Mouse (Mus musculus): ENCODE data around the gene Srrm4. TPM values are rescaled to one million over a fixed set of nuclear protein-coding genes. Genes with fewer than 3 reads are reported as not detected.

Gene Srrm4
- polyA plus RNA-seq, 1 experiment, result 0.06 TPM

DNA sequence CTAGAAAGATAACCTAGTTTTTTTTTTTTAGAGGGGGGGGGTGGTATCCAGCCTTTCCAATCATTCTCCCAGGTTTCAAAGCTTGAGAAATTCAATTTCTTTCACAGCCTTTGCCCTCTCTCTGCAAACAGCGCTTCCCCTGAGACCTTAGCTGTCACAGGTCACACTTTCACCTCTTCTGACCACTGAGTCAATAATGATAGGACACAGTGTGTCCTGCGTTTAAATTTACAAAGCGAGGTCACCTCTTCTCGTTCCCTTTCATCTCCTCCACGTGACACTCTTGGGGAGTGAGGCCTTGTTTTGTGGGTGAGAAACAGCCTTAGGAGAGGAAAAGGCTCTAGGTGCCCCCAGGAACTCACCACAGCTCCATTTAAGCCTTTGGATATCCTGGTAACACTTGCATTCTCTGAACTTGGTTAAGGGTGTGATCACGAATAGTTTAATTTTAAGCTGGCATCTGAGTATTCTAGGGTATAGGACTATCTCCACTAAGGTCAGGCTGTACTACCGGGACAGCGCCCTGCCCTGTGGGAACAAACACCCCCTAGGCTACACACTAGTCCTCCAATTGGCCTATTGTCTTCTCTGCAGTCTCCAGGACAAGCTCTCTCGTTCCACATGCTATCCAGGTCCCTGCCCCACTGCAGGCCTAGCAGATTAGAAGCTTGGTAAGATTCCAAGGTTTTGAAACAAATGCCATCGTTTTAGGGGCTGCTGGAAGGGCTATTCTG lies 145.8 kb downstream of the Srrm4 start:
- H3K36me3 ChIP-seq (ENCODE audit: control insufficient read depth, insufficient read depth, low read length), result no peaks in the 10 kb centered on the region
- 46% methylated on average over 10 of the region's 10 CpGs for WGBS

GRCm38 (mm10) chr5:116444517-116444916 lies 147.1 kb downstream of the Srrm4 start:
- Histone ChIP-seq H3K36me3 (ENCODE audit: control insufficient read depth, insufficient read depth, low read length) (no peaks in the 10 kb centered on the region), H3K4me3 (ENCODE audit: low read depth, low read length) (no peak overlapping the region), H3K4me1 (ENCODE audit: control insufficient read depth, insufficient read depth, insufficient read length, low read length) (no peaks in the 10 kb centered on the region), H3K27ac (ENCODE audit: insufficient read depth, low read depth, low read length) (no peak overlapping the region), H3K27me3 (ENCODE audit: control insufficient read depth, insufficient read depth, low read length) (no peaks in the 10 kb centered on the region)
- 52% methylated on average over 27 of the region's 27 CpGs for WGBS
- no peak for TF ChIP-seq CTCF (IDR thresholded peaks at IDR 0.05; ENCODE audit: extremely low read depth, insufficient read length, insufficient replicate concordance, low read depth, low read length)
- no peak for TF ChIP-seq POLR2A (IDR thresholded peaks at IDR 0.05; ENCODE audit: low read depth, low read length)

More for the DNA sequence above, 145.8 kb downstream of the Srrm4 start:
- H3K27me3 ChIP-seq (ENCODE audit: control insufficient read depth, insufficient read depth, low read length), result no peaks in the 10 kb centered on the region
- no peak for TF ChIP-seq CTCF (IDR thresholded peaks at IDR 0.05; ENCODE audit: extremely low read depth, insufficient read length, insufficient replicate concordance, low read depth, low read length)
- TF ChIP-seq POLR2A (IDR thresholded peaks at IDR 0.05; ENCODE audit: low read depth, low read length), result no peak
- H3K4me3 ChIP-seq (ENCODE audit: low read depth, low read length), result no peak overlapping the region
- no peaks in the 10 kb centered on the region for H3K4me1 ChIP-seq (ENCODE audit: control insufficient read depth, insufficient read depth, insufficient read length, low read length)
- no peak overlapping the region for H3K27ac ChIP-seq (ENCODE audit: insufficient read depth, low read depth, low read length)

- H3K36me3 ChIP-seq (ENCODE audit: control insufficient read depth, insufficient read depth, low read length), result no peaks in the 10 kb centered on the region
- TF ChIP-seq CTCF (IDR thresholded peaks at IDR 0.05; ENCODE audit: extremely low read depth, insufficient read length, insufficient replicate concordance, low read depth, low read length), result no peak
- TF ChIP-seq POLR2A (IDR thresholded peaks at IDR 0.05; ENCODE audit: low read depth, low read length), result no peak
- H3K27ac ChIP-seq (ENCODE audit: insufficient read depth, low read depth, low read length), result no peak overlapping the region
- H3K4me1 ChIP-seq (ENCODE audit: control insufficient read depth, insufficient read depth, insufficient read length, low read length), result no peaks in the 10 kb centered on the region
- no peaks in the 10 kb centered on the region for H3K27me3 ChIP-seq (ENCODE audit: control insufficient read depth, insufficient read depth, low read length)
- H3K4me3 ChIP-seq (ENCODE audit: low read depth, low read length), result no peak overlapping the region
- 72% methylated on average over 8 of the region's 8 CpGs for WGBS
These were observed 148.1 kb downstream of the Srrm4 start for GRCm38 (mm10) chr5:116443459-116443940.

- Histone ChIP-seq H3K27ac (ENCODE audit: insufficient read depth, low read depth, low read length) (no peak overlapping the region), H3K36me3 (ENCODE audit: control insufficient read depth, insufficient read depth, low read length) (no peaks in the 10 kb centered on the region), H3K27me3 (ENCODE audit: control insufficient read depth, insufficient read depth, low read length) (no peaks in the 10 kb centered on the region), H3K4me3 (ENCODE audit: low read depth, low read length) (no peak overlapping the region), H3K4me1 (ENCODE audit: control insufficient read depth, insufficient read depth, insufficient read length, low read length) (no peaks in the 10 kb centered on the region)
- 78% methylated on average over 7 of the region's 7 CpGs for WGBS
- TF ChIP-seq CTCF (IDR thresholded peaks at IDR 0.05; ENCODE audit: extremely low read depth, insufficient read length, insufficient replicate concordance, low read depth, low read length), result no peak
- TF ChIP-seq POLR2A (IDR thresholded peaks at IDR 0.05; ENCODE audit: low read depth, low read length), result no peak
These were observed 148.7 kb downstream of the Srrm4 start for GRCm38 (mm10) chr5:116442697-116443458.

DNA sequence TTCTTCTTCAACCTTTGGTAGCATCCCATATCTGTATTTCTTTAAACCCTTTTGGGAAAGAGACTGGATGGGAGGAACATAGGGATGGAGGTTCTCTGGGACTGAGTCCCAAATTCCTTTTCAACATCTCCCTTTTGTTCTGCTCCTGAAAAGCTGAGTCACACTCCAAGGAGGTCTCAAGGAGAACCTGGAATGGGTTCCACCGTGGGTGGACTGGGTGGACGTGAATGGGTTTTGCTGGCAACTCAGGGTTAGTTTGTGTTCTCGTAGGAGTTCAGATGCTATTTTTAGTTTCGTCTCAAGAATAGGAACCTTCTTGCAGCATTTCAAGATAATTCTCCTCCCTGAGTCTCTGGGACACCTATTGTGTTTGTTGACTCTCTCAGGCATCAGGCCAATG lies 151.4 kb downstream of the Srrm4 start:
- Histone ChIP-seq H3K4me3 (ENCODE audit: low read depth, low read length) (no peak overlapping the region), H3K4me1 (ENCODE audit: control insufficient read depth, insufficient read depth, insufficient read length, low read length) (no peaks in the 10 kb centered on the region), H3K27ac (ENCODE audit: insufficient read depth, low read depth, low read length) (no peak overlapping the region), H3K27me3 (ENCODE audit: control insufficient read depth, insufficient read depth, low read length) (no peaks in the 10 kb centered on the region), H3K36me3 (ENCODE audit: control insufficient read depth, insufficient read depth, low read length) (no peaks in the 10 kb centered on the region)
- TF ChIP-seq POLR2A (IDR thresholded peaks at IDR 0.05; ENCODE audit: low read depth, low read length), result no peak
- no peak for TF ChIP-seq CTCF (IDR thresholded peaks at IDR 0.05; ENCODE audit: extremely low read depth, insufficient read length, insufficient replicate concordance, low read depth, low read length)
- 42% methylated on average over 4 of the region's 4 CpGs for WGBS

- 65% methylated on average over 4 of the region's 4 CpGs for WGBS
These were observed 153.3 kb downstream of the Srrm4 start for GRCm38 (mm10) chr5:116438328-116438727.

DNA sequence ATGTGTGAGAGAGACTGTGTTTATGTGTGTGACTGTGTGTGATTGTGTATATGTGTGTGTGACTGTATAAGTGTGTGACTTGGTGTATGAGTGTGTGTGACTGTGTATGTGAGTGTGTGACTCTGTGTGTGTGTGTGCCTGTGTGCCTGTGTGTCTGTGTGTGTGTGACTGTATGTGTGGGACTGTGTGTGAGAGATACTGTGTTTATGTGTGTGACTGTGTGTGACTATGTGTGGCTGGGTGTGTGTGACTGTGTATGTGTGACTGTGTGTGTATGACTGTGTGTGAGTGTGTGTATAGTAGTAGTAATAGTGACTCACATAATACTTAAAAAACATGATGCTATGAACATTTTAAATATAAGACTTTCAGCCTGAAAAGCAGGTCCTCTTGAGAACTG lies 155.5 kb downstream of the Srrm4 start:
- H3K27ac ChIP-seq (ENCODE audit: insufficient read depth, low read depth, low read length), result no peak overlapping the region
- no peaks in the 10 kb centered on the region for H3K36me3 ChIP-seq (ENCODE audit: control insufficient read depth, insufficient read depth, low read length)
- no peaks in the 10 kb centered on the region for H3K27me3 ChIP-seq (ENCODE audit: control insufficient read depth, insufficient read depth, low read length)
- no peak overlapping the region for H3K4me3 ChIP-seq (ENCODE audit: low read depth, low read length)
- TF ChIP-seq CTCF (IDR thresholded peaks at IDR 0.05; ENCODE audit: extremely low read depth, insufficient read length, insufficient replicate concordance, low read depth, low read length), result no peak
- TF ChIP-seq POLR2A (IDR thresholded peaks at IDR 0.05; ENCODE audit: low read depth, low read length), result no peak
- H3K4me1 ChIP-seq (ENCODE audit: control insufficient read depth, insufficient read depth, insufficient read length, low read length), result no peaks in the 10 kb centered on the region

More at GRCm38 (mm10) chr5:116438328-116438727, 153.3 kb downstream of the Srrm4 start:
- Histone ChIP-seq H3K27ac (ENCODE audit: insufficient read depth, low read depth, low read length) (no peak overlapping the region), H3K4me3 (ENCODE audit: low read depth, low read length) (no peak overlapping the region), H3K4me1 (ENCODE audit: control insufficient read depth, insufficient read depth, insufficient read length, low read length) (no peaks in the 10 kb centered on the region), H3K36me3 (ENCODE audit: control insufficient read depth, insufficient read depth, low read length) (no peaks in the 10 kb centered on the region), H3K27me3 (ENCODE audit: control insufficient read depth, insufficient read depth, low read length) (no peaks in the 10 kb centered on the region)
- TF ChIP-seq CTCF (IDR thresholded peaks at IDR 0.05; ENCODE audit: extremely low read depth, insufficient read length, insufficient replicate concordance, low read depth, low read length) (no peak), POLR2A (IDR thresholded peaks at IDR 0.05; ENCODE audit: low read depth, low read length) (no peak)

All from small intestine, adult 2 months (tissue).